Comparison of ENCODE assay signal across 11 mouse cellular contexts in the genomic region with DNA sequence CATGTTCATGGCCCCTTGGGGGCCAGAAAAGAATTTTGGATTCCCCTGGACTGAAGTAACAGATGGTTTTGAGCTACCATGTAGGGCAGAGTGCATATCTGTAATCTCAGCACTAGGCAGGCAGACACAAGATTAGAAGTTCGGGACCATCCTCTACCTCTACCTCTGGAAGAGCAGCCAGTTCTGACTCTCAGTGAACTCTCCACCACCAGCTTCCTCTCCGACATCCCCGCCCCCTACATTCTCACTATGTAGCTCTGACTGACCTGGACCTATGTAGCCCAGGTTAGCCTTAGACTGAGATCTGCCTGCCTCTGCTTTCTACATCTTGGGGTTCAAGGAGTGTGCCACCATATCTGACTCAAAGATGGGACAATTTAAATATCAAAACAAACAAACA. TPM values are rescaled to one million over a fixed set of nuclear protein-coding genes. Genes with fewer than 3 reads are reported as not detected.
A peak's percentile ranks its signal among the peaks of the same experiment; 100 is the strongest.
DNase-seq lines count a peak whose midpoint lies in the region; ATAC-seq and TF ChIP-seq lines count a peak whose summit lies in the region.
"Had no signal": no experiment of that assay in that cellular context is flagged by ENCODE, and none has a peak within 500 bp of the region (broad histone marks: within the 10 kb centered on the region; RNA-seq: fewer than 3 reads in every experiment).

No protein-coding gene starts in this region.

- H3K27ac ChIP-seq in hindbrain, embryonic 14.5 days, result no peak overlapping the region
- H3K27ac ChIP-seq in hindbrain, embryonic 12.5 days, result no peak overlapping the region
- no peak overlapping the region for H3K27ac ChIP-seq in midbrain, embryonic 15.5 days
- no peak overlapping the region for H3K27ac ChIP-seq in midbrain, embryonic 13.5 days
- H3K27ac ChIP-seq in hindbrain, postnatal 0 days, result no peak overlapping the region
- no peak overlapping the region for H3K27ac ChIP-seq in stomach, embryonic 16.5 days (ENCODE audit: low read length)

- H3K27me3 ChIP-seq in hindbrain, embryonic 14.5 days (ENCODE audit: control insufficient read depth, insufficient read depth, low read length), result no peaks in the 10 kb centered on the region
- H3K27me3 ChIP-seq in hindbrain, embryonic 12.5 days, result no peaks in the 10 kb centered on the region
- H3K27me3 ChIP-seq in midbrain, embryonic 15.5 days (replicated peaks), result no peaks in the 10 kb centered on the region
- H3K27me3 ChIP-seq in midbrain, embryonic 13.5 days, result no peaks in the 10 kb centered on the region
- no peaks in the 10 kb centered on the region for H3K27me3 ChIP-seq in hindbrain, postnatal 0 days (ENCODE audit: insufficient read depth, low read length)
- H3K27me3 ChIP-seq in stomach, embryonic 16.5 days (ENCODE audit: control insufficient read depth, insufficient read depth, low read length), result no peaks in the 10 kb centered on the region

- H3K36me3 ChIP-seq in hindbrain, embryonic 14.5 days (replicated peaks; ENCODE audit: control insufficient read depth, insufficient read depth), result peaks cover 12% of the 10 kb centered on the region
- peaks cover 18% of the 10 kb centered on the region for H3K36me3 ChIP-seq in hindbrain, embryonic 12.5 days
- H3K36me3 ChIP-seq in midbrain, embryonic 15.5 days (replicated peaks), result no peaks in the 10 kb centered on the region; the same call in 1 of the 2 replicates
- peaks cover 17% of the 10 kb centered on the region for H3K36me3 ChIP-seq in midbrain, embryonic 13.5 days
- H3K36me3 ChIP-seq in hindbrain, postnatal 0 days (ENCODE audit: insufficient read depth, low read length), result peaks cover 2% of the 10 kb centered on the region
- peaks cover 10% of the 10 kb centered on the region; the same call in 1 of the 2 replicates for H3K36me3 ChIP-seq in stomach, embryonic 16.5 days (ENCODE audit: control insufficient read depth, insufficient read depth, low read length)

- H3K4me1 ChIP-seq in hindbrain, embryonic 14.5 days (replicated peaks; ENCODE audit: control insufficient read depth, insufficient read depth, low read length), result peaks cover 8% of the 10 kb centered on the region; the same call in 1 of the 2 replicates
- H3K4me1 ChIP-seq in hindbrain, embryonic 12.5 days, result peaks cover 14% of the 10 kb centered on the region
- peaks cover 11% of the 10 kb centered on the region for H3K4me1 ChIP-seq in midbrain, embryonic 15.5 days
- H3K4me1 ChIP-seq in midbrain, embryonic 13.5 days (replicated peaks), result peaks cover 13% of the 10 kb centered on the region
- no peaks in the 10 kb centered on the region for H3K4me1 ChIP-seq in hindbrain, postnatal 0 days (ENCODE audit: insufficient read depth, low read length)
- H3K4me1 ChIP-seq in stomach, embryonic 16.5 days (ENCODE audit: control insufficient read depth, insufficient read depth, low read length), result peaks cover 38% of the 10 kb centered on the region

- 82% methylated on average over 3 of the region's 3 CpGs for WGBS in hindbrain, embryonic 14.5 days
- 81% methylated on average over 3 of the region's 3 CpGs for WGBS in hindbrain, embryonic 12.5 days
- 77% methylated on average over 3 of the region's 3 CpGs for WGBS in midbrain, embryonic 15.5 days
- WGBS in midbrain, embryonic 13.5 days, result 69% methylated on average over 3 of the region's 3 CpGs
- WGBS in hindbrain, postnatal 0 days, result 80% methylated on average over 3 of the region's 3 CpGs
- 56% methylated on average over 3 of the region's 3 CpGs for WGBS in stomach, embryonic 16.5 days

- ATAC-seq in hindbrain, embryonic 14.5 days (ENCODE audit: low FRiP score), result no peak
- ATAC-seq in hindbrain, embryonic 12.5 days (ENCODE audit: low FRiP score), result no peak
- ATAC-seq in midbrain, embryonic 15.5 days (replicated peaks), result no peak
- ATAC-seq in midbrain, embryonic 13.5 days, result no peak
- no peak for ATAC-seq in hindbrain, postnatal 0 days
- ATAC-seq in stomach, embryonic 16.5 days (ENCODE audit: insufficient read depth, low FRiP score), result no peak
- no peak for ATAC-seq in erythroblast, adult 5-6 weeks (replicated peaks; ENCODE audit: low FRiP score, poor library complexity, severe bottlenecking)

- H3K4me2 ChIP-seq in hindbrain, embryonic 14.5 days (replicated peaks), result no peak overlapping the region
- H3K4me2 ChIP-seq in hindbrain, embryonic 12.5 days (replicated peaks), result no peak overlapping the region
- 0 out of 2 replicates have a peak overlapping the region, but pooled peaks have one; percentile 46 for H3K4me2 ChIP-seq in midbrain, embryonic 15.5 days
- H3K4me2 ChIP-seq in midbrain, embryonic 13.5 days (replicated peaks), result no peak overlapping the region
- peak overlapping the region; percentile 55; the same call in 1 of the 2 replicates for H3K4me2 ChIP-seq in hindbrain, postnatal 0 days (ENCODE audit: low read depth, low read length)
- H3K4me2 ChIP-seq in stomach, embryonic 16.5 days (ENCODE audit: low read depth, low read length), result peak overlapping the region; percentile 66

- H3K9me3 ChIP-seq in hindbrain, embryonic 14.5 days (ENCODE audit: control insufficient read depth, low read length), result no peaks in the 10 kb centered on the region
- H3K9me3 ChIP-seq in hindbrain, embryonic 12.5 days (replicated peaks), result no peaks in the 10 kb centered on the region
- H3K9me3 ChIP-seq in midbrain, embryonic 15.5 days, result no peaks in the 10 kb centered on the region
- no peaks in the 10 kb centered on the region for H3K9me3 ChIP-seq in midbrain, embryonic 13.5 days
- H3K9me3 ChIP-seq in hindbrain, postnatal 0 days (ENCODE audit: low read length), result no peaks in the 10 kb centered on the region
- no peaks in the 10 kb centered on the region for H3K9me3 ChIP-seq in stomach, embryonic 16.5 days (replicated peaks; ENCODE audit: control insufficient read depth, low read length)

- DNase-seq in hindbrain, embryonic 14.5 days (ENCODE audit: low spot score), result no peak
- DNase-seq in hindbrain, postnatal 0 days (ENCODE audit: low spot score), result no peak
- DNase-seq in adrenal gland, adult 18-20 months (ENCODE audit: low spot score in 2 of 2), result no peak
- DNase-seq: adrenal gland, adult 8-10 months; cerebellum, postnatal 36 days; lung, postnatal 14 days had no signal

- TF ChIP-seq CTCF in hindbrain, postnatal 0 days (IDR thresholded peaks at IDR 0.05; ENCODE audit: low read depth), result no peak

- H3K4me3 ChIP-seq in hindbrain, embryonic 14.5 days (replicated peaks; ENCODE audit: low read length), result 0 out of 2 replicates have a peak overlapping the region, but pooled peaks have one; percentile 24
- no peak overlapping the region for H3K4me3 ChIP-seq in hindbrain, embryonic 12.5 days
- H3K4me3 ChIP-seq in midbrain, embryonic 15.5 days, result no peak overlapping the region
- no peak overlapping the region for H3K4me3 ChIP-seq in midbrain, embryonic 13.5 days (replicated peaks)
- H3K4me3 ChIP-seq in hindbrain, postnatal 0 days (ENCODE audit: low read length), result no peak overlapping the region
- H3K4me3 ChIP-seq in stomach, embryonic 16.5 days (replicated peaks; ENCODE audit: low read length), result peak overlapping the region; percentile 59

- no peak overlapping the region for H3K9ac ChIP-seq in hindbrain, embryonic 14.5 days
- H3K9ac ChIP-seq in hindbrain, embryonic 12.5 days, result no peak overlapping the region
- H3K9ac ChIP-seq in midbrain, embryonic 15.5 days, result no peak overlapping the region
- no peak overlapping the region for H3K9ac ChIP-seq in midbrain, embryonic 13.5 days (replicated peaks)
- no peak overlapping the region for H3K9ac ChIP-seq in hindbrain, postnatal 0 days (replicated peaks; ENCODE audit: low read length)
- H3K9ac ChIP-seq in stomach, embryonic 16.5 days (ENCODE audit: low read length), result peak overlapping the region; percentile 79

RNA-seq across cellular contexts. Expression of gene Ehd2, which starts 0.9 kb away (rescaled TPM):
- polyA plus RNA-seq in hindbrain, embryonic 14.5 days (2014; fragmentation: Nextera tagmentation; extraction: Ambion mirVana), result 5.6 and 6.6 TPM in 2 replicates
- polyA plus RNA-seq in hindbrain, embryonic 12.5 days (2016; fragmentation: Nextera tagmentation; extraction: Ambion mirVana), result 10.1 and 16.6 TPM in 2 replicates
- polyA plus RNA-seq in midbrain, embryonic 15.5 days (2015; fragmentation: Nextera tagmentation; extraction: Ambion mirVana), result 4.6 and 5.8 TPM in 2 replicates
- 3.3 and 4.7 TPM in 2 replicates for polyA plus RNA-seq in midbrain, embryonic 13.5 days (2015; fragmentation: Nextera tagmentation; extraction: Ambion mirVana)
- 5.0 and 9.5 TPM in 2 replicates for total RNA-seq in hindbrain, postnatal 0 days (2014; rRNA removed)
- 4.4 and 5.3 TPM in 2 replicates for polyA plus RNA-seq in hindbrain, postnatal 0 days (2015; fragmentation: Nextera tagmentation; extraction: Ambion mirVana)
- 65.8 and 76.3 TPM in 2 replicates for polyA plus RNA-seq in stomach, embryonic 16.5 days (2015; fragmentation: Nextera tagmentation; extraction: Ambion mirVana)
- total RNA-seq in erythroblast, adult 5-6 weeks (2015; ENCODE audit: low replicate concordance), result 0.21 and 0.58 TPM in 2 replicates
- 0.09 and 0.14 TPM in 2 replicates for total RNA-seq in erythroblast, adult 5-6 weeks (2017; ENCODE audit: low replicate concordance)
- total RNA-seq in adrenal gland, adult 18-20 months (2021), result 100 to 1,000 TPM in 1 of 2 experiments, 10 to 100 TPM in 1; 28.7 to 121 TPM

RNA-seq across cellular contexts. Expression of gene Nop53, which starts 20.6 kb away (rescaled TPM):
- polyA plus RNA-seq in hindbrain, embryonic 14.5 days (2014; fragmentation: Nextera tagmentation; extraction: Ambion mirVana), result 113 and 114 TPM in 2 replicates
- polyA plus RNA-seq in hindbrain, embryonic 12.5 days (2016; fragmentation: Nextera tagmentation; extraction: Ambion mirVana), result 157 and 167 TPM in 2 replicates
- polyA plus RNA-seq in midbrain, embryonic 15.5 days (2015; fragmentation: Nextera tagmentation; extraction: Ambion mirVana), result 114 and 126 TPM in 2 replicates
- 140 and 151 TPM in 2 replicates for polyA plus RNA-seq in midbrain, embryonic 13.5 days (2015; fragmentation: Nextera tagmentation; extraction: Ambion mirVana)
- total RNA-seq in hindbrain, postnatal 0 days (2014; rRNA removed), result 76.5 and 82.1 TPM in 2 replicates
- polyA plus RNA-seq in hindbrain, postnatal 0 days (2015; fragmentation: Nextera tagmentation; extraction: Ambion mirVana), result 124 and 127 TPM in 2 replicates
- polyA plus RNA-seq in stomach, embryonic 16.5 days (2015; fragmentation: Nextera tagmentation; extraction: Ambion mirVana), result 162 and 168 TPM in 2 replicates
- total RNA-seq in erythroblast, adult 5-6 weeks (2015; ENCODE audit: low replicate concordance), result 14.6 and 17.3 TPM in 2 replicates
- 60.2 and 75.8 TPM in 2 replicates for total RNA-seq in erythroblast, adult 5-6 weeks (2017; ENCODE audit: low replicate concordance)
- total RNA-seq in adrenal gland, adult 18-20 months (2021), result 100 to 1,000 TPM; 181 to 185 TPM

RNA-seq across cellular contexts. Expression of gene Selenow, which starts 44.3 kb away (rescaled TPM):
- 1,554 and 1,615 TPM in 2 replicates for polyA plus RNA-seq in hindbrain, embryonic 14.5 days (2014; fragmentation: Nextera tagmentation; extraction: Ambion mirVana)
- polyA plus RNA-seq in hindbrain, embryonic 12.5 days (2016; fragmentation: Nextera tagmentation; extraction: Ambion mirVana), result 1,041 and 1,118 TPM in 2 replicates
- polyA plus RNA-seq in midbrain, embryonic 15.5 days (2015; fragmentation: Nextera tagmentation; extraction: Ambion mirVana), result 1,365 and 1,414 TPM in 2 replicates
- polyA plus RNA-seq in midbrain, embryonic 13.5 days (2015; fragmentation: Nextera tagmentation; extraction: Ambion mirVana), result 1,286 and 1,320 TPM in 2 replicates
- total RNA-seq in hindbrain, postnatal 0 days (2014; rRNA removed), result 501 and 566 TPM in 2 replicates
- polyA plus RNA-seq in hindbrain, postnatal 0 days (2015; fragmentation: Nextera tagmentation; extraction: Ambion mirVana), result 1,894 and 2,002 TPM in 2 replicates
- 684 and 739 TPM in 2 replicates for polyA plus RNA-seq in stomach, embryonic 16.5 days (2015; fragmentation: Nextera tagmentation; extraction: Ambion mirVana)
- 36.8 and 50.1 TPM in 2 replicates for total RNA-seq in erythroblast, adult 5-6 weeks (2015; ENCODE audit: low replicate concordance)
- total RNA-seq in erythroblast, adult 5-6 weeks (2017; ENCODE audit: low replicate concordance), result 7.5 and 11.2 TPM in 2 replicates
- 100 to 1,000 TPM; 179 to 265 TPM for total RNA-seq in adrenal gland, adult 18-20 months (2021)

Comparison
In these comparisons a context has a peak if more than half of its experiments do, and no peak if none do; other contexts are left out.
1. H3K4me2 ChIP-seq: peak in midbrain, embryonic 15.5 days (single experiment), hindbrain, postnatal 0 days (single experiment) and stomach, embryonic 16.5 days (single experiment); none in hindbrain, embryonic 14.5 days (single experiment), hindbrain, embryonic 12.5 days (single experiment) and midbrain, embryonic 13.5 days (single experiment).
2. H3K4me3 ChIP-seq: peak in hindbrain, embryonic 14.5 days (single experiment) and stomach, embryonic 16.5 days (single experiment); none in hindbrain, embryonic 12.5 days (single experiment), midbrain, embryonic 15.5 days (single experiment), midbrain, embryonic 13.5 days (single experiment) and hindbrain, postnatal 0 days (single experiment).